Mouse (Mus musculus): ENCODE measurements around the gene Tango6. TPM values are rescaled to one million over a fixed set of nuclear protein-coding genes. Genes with fewer than 3 reads are reported as not detected.

The Tango6 gene
- total and polyA plus RNA-seq, 2 experiments from 2014 or later = 3.0 to 6.1 TPM

- Histone ChIP-seq H3K9me3 (ENCODE audit: low read length) (no peaks in the 10 kb centered on the region), H3K36me3 (ENCODE audit: insufficient read depth, low read length) (no peaks in the 10 kb centered on the region), H3K4me2 (ENCODE audit: low read depth, low read length, poor library complexity, severe bottlenecking) (no peak overlapping the region), H3K27me3 (ENCODE audit: insufficient read depth, low read length) (no peaks in the 10 kb centered on the region), H3K9ac (replicated peaks; ENCODE audit: low read length, poor library complexity, severe bottlenecking) (no peak overlapping the region), H3K4me3 (ENCODE audit: low read depth, low read length) (no peak overlapping the region), H3K27ac (ENCODE audit: low read depth, low read length) (no peak overlapping the region), H3K4me1 (ENCODE audit: insufficient read depth, low read length) (no peaks in the 10 kb centered on the region)
- no peak for ATAC-seq (ENCODE audit: low FRiP score)
- DNase-seq (ENCODE audit: low spot score) = no peak
- 70% methylated on average over 4 of the region's 4 CpGs for WGBS
- no peak for TF ChIP-seq CTCF (IDR thresholded peaks at IDR 0.05)
Measured at GRCm38 (mm10) chr8:106817171-106817545, 134.3 kb downstream of the Tango6 start.

GRCm38 (mm10) chr8:106818626-106819515 lies 136.0 kb downstream of the Tango6 start:
- Histone ChIP-seq H3K27me3 (ENCODE audit: insufficient read depth, low read length) (no peaks in the 10 kb centered on the region), H3K36me3 (ENCODE audit: insufficient read depth, low read length) (no peaks in the 10 kb centered on the region), H3K27ac (ENCODE audit: low read depth, low read length) (no peak overlapping the region), H3K4me2 (ENCODE audit: low read depth, low read length, poor library complexity, severe bottlenecking) (no peak overlapping the region), H3K4me3 (ENCODE audit: low read depth, low read length) (no peak overlapping the region), H3K4me1 (ENCODE audit: insufficient read depth, low read length) (no peaks in the 10 kb centered on the region), H3K9me3 (ENCODE audit: low read length) (no peaks in the 10 kb centered on the region), H3K9ac (replicated peaks; ENCODE audit: low read length, poor library complexity, severe bottlenecking) (no peak overlapping the region)
- no peak for TF ChIP-seq CTCF (IDR thresholded peaks at IDR 0.05)
- 80% methylated on average over 17 of the region's 17 CpGs for WGBS
- no peak for ATAC-seq (ENCODE audit: low FRiP score)
- DNase-seq (ENCODE audit: low spot score) = no peak

GRCm38 (mm10) chr8:106819581-106819980 lies 136.7 kb downstream of the Tango6 start:
- Histone ChIP-seq H3K4me1 (ENCODE audit: insufficient read depth, low read length) (no peaks in the 10 kb centered on the region), H3K36me3 (ENCODE audit: insufficient read depth, low read length) (no peaks in the 10 kb centered on the region), H3K9me3 (ENCODE audit: low read length) (no peaks in the 10 kb centered on the region), H3K4me3 (ENCODE audit: low read depth, low read length) (no peak overlapping the region), H3K9ac (replicated peaks; ENCODE audit: low read length, poor library complexity, severe bottlenecking) (no peak overlapping the region), H3K27ac (ENCODE audit: low read depth, low read length) (no peak overlapping the region), H3K4me2 (ENCODE audit: low read depth, low read length, poor library complexity, severe bottlenecking) (no peak overlapping the region), H3K27me3 (ENCODE audit: insufficient read depth, low read length) (no peaks in the 10 kb centered on the region)
- WGBS = 93% methylated on average over 3 of the region's 3 CpGs
- DNase-seq (ENCODE audit: low spot score) (no peak), ATAC-seq (ENCODE audit: low FRiP score) (no peak)
- TF ChIP-seq CTCF (IDR thresholded peaks at IDR 0.05) = no peak

GRCm38 (mm10) chr8:106820553-106821515 lies 138.0 kb downstream of the Tango6 start:
- TF ChIP-seq CTCF (IDR thresholded peaks at IDR 0.05) = no peak
- ATAC-seq (ENCODE audit: low FRiP score) (no peak), DNase-seq (ENCODE audit: low spot score) (no peak)
- no peak overlapping the region for H3K9ac ChIP-seq (replicated peaks; ENCODE audit: low read length, poor library complexity, severe bottlenecking)
- 87% methylated on average over 14 of the region's 14 CpGs for WGBS
- no peak overlapping the region for H3K4me3 ChIP-seq (ENCODE audit: low read depth, low read length)
- H3K27me3 ChIP-seq (ENCODE audit: insufficient read depth, low read length) = no peaks in the 10 kb centered on the region
- no peak overlapping the region for H3K4me2 ChIP-seq (ENCODE audit: low read depth, low read length, poor library complexity, severe bottlenecking)
- no peaks in the 10 kb centered on the region for H3K9me3 ChIP-seq (ENCODE audit: low read length)
- no peaks in the 10 kb centered on the region for H3K36me3 ChIP-seq (ENCODE audit: insufficient read depth, low read length)
- no peaks in the 10 kb centered on the region for H3K4me1 ChIP-seq (ENCODE audit: insufficient read depth, low read length)
- no peak overlapping the region for H3K27ac ChIP-seq (ENCODE audit: low read depth, low read length)

GRCm38 (mm10) chr8:106828921-106829320 lies 146.1 kb downstream of the Tango6 start:
- DNase-seq (ENCODE audit: low spot score) (no peak), ATAC-seq (ENCODE audit: low FRiP score) (no peak)
- Histone ChIP-seq H3K36me3 (ENCODE audit: insufficient read depth, low read length) (peaks cover 2% of the 10 kb centered on the region; the same call in 1 of the 2 replicates), H3K4me3 (ENCODE audit: low read depth, low read length) (no peak overlapping the region), H3K9ac (replicated peaks; ENCODE audit: low read length, poor library complexity, severe bottlenecking) (no peak overlapping the region), H3K4me1 (ENCODE audit: insufficient read depth, low read length) (no peaks in the 10 kb centered on the region), H3K4me2 (ENCODE audit: low read depth, low read length, poor library complexity, severe bottlenecking) (no peak overlapping the region), H3K27me3 (ENCODE audit: insufficient read depth, low read length) (no peaks in the 10 kb centered on the region), H3K27ac (ENCODE audit: low read depth, low read length) (no peak overlapping the region), H3K9me3 (ENCODE audit: low read length) (no peaks in the 10 kb centered on the region)
- WGBS = 92% methylated on average over 6 of the region's 6 CpGs
- no peak for TF ChIP-seq CTCF (IDR thresholded peaks at IDR 0.05)
